Mouse (Mus musculus) spleen, embryonic (tissue): ENCODE measurements around the gene Mnat1.

ENCODE experiments used
- CTCF ChIA-PET: fragments of 350-600 bp; sonication (Branson Sonifier 250); formaldehyde crosslinking; loops from one replicate; lab custom pipeline; 2022; lab: Charles Lee

The Mnat1 gene

GRCm38 (mm10) chr12:73317706-73318686 lies 194.5 kb downstream of the Mnat1 start:
- CTCF ChIA-PET: no interaction called here
